Mouse (Mus musculus) gastrocnemius, adult 8-10 months (tissue): ENCODE measurements at regions not wholly inside any gene's neighbourhood (a gene's known extent, or its start where the extent isn't known, plus 50 kb on each side); places are given as distances from the start of the nearest gene placed in this dataset.

Source experiments
- DNase-seq, 2 experiments: peaks; one replicate each; pipeline ENCODE4 v3.0.0; 2022; ENCODE audit warnings: low spot score in 2 of 2

DNA sequence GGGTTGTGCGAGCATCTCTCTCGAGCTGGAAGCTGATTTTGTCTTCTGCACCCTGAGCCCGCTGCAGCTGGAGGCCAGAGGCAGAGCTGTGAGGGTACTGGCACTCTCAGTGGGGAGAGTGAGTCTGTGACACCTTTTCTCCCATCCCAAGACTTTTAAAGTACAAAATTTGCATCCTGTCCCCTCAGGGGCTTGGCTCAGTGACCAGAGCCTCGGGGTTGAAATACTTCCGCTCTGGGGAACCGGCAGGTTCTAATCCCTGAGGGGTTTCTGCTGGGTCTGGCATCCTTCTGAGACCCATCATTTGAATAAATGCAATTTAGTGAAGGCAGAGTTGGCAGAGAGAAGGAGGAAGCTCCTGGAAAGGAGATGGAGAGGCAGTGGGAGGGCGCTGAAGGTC, 340.5 kb upstream of the Smim15 start:
- no peak for DNase-seq

DNA sequence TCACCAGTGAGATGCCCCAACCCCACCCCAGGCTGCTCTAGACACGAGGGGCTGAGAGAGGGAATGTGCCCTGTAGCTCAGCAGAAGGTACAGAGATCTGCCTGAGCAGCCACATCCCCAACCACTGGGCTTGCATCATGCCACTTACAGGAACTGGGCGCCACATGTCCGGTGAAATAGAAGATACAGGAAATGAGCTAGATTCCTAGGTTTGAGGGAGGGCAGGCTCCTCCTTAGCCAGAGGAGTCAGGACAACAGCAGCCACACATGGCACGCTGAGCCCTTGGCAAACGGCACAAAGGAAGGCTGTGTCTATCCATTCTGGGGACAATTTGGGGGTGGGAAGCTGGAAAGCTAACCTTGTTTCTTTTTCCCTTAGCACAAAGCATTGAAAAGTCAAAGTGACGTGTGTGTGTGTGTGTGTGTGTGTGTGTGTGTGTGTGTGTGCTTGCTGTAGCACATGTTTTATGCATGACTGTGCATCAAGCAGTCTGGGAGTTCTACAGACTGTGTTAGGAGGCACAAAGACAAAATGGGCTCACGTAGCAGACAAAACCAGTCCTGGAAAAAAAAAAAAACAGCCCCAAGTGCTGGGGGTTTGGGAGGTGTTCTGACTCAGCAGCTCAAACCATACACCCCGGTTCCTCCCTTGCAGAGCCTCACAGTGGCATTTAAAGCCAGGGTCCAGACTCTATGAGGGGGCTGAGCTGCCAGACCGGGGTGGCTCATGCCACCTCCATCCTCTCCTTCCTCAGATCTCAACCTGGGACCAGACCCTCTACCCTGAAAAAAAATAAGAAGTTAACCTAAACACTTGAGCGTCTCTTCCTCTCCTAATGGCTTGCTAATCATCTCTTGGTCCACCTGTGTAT, 343.7 kb upstream of the Smim15 start:
- DNase-seq = no peak

DNA sequence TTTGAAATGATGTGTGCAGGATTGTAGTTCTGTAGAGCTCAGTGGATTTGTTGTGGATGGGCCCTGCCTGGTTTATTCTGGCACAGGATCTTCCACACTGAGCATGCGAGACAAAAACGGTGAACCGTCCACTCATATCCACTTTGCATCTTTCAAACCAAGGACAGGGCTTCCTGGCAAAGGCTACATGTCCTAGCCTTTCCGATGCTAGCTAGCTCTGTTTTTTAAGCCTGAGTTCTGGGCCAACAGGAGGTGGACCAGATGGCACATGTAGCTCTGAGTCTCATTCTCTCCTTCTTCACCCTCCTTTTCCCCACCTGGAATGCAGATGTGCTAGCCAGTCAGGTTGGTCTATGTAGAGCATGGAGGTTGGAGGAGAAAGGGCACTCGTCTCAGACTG, 345.0 kb upstream of the Smim15 start:
- no peak for DNase-seq

DNA sequence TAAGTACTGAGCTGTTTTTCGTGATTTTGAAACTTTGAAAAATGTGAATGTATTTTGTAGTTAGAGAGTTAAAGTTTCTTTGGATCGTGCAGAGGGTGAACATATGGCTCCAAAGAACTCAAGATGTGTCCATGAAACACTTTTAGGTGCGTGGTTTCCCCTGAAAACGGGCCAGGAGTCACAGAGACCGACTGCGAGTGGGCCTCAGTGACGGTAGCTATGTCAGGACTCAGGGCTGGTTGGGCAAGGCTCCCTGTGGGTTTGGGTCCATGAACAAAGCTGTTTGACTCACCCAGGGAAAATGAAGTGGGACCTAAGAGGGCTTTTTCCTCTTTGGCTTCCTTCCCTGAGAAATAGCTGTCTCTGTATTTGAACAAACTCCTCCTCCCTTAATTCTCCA, 345.9 kb upstream of the Smim15 start:
- DNase-seq = no peak

DNA sequence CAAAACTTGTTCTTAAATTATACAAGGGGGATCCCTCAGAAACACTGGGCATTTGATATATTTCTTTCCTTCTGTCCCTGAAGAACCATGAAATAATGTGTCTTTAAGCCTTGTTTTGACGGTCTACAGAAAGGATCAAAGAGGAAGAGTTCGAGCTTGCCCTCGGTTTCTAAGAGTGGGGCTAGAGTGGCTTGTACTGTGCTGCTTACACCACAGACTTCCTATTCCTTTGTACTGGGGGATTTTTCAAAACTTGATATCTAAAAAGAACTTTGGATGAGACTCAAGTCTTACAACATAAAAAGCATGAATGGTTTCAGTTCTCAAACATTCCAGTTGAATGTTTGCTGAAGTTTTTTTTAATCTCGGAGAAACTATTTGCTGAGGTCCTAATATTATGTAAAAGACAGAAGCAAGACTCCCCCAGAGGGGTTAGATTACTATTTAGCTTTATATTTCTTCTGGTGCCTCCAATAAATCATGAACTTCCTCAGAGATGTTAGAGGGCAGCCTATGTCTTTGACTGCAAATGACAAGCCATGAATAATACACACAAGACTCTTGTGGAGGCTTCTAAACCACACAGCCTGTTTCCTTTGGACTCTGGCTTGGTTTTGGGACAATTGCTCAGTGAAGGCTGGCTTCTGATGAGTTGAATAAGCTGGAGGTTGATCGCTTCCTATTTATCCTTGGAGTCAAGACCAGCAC, 352.0 kb upstream of the Smim15 start:
- no peak for DNase-seq

DNA sequence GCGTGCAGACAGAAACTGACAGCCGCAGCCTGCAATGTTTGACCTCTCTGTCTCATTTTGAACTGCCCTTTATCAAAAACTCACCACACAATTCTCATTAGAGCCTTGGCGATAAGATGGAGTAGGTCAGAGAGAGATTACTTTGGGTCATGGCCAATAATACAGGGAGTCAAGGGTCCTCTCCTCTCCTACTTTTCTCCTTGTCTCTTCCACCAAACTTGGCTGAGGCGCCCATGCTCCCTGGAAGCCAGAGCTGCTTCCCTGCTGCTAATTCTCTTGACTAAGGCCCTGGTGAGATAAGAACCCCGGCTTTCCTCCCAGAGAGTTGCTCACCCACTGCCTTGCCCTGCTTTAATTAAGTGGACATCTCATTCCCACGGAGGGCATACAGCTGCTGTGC, 355.3 kb upstream of the Smim15 start:
- no peak for DNase-seq

DNA sequence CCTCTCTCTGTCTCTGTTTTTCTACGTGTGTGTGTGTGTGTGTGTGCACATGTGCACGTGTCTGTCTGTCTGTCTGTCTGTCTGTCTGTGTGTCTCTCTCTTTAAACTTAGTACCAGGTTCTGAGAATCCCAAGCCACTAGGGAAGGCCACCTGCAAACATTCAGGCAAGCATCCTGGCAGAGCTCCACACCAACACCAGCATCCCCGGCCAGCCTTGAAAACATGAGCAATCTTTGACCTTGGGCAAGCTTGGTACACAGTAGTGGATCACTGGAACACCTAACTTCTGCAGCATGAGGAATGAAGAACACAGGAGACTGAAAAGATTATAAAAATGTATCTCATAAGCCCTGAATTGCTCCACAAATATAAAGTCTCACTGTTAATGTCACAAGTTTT, 359.0 kb upstream of the Smim15 start:
- no peak for DNase-seq

DNA sequence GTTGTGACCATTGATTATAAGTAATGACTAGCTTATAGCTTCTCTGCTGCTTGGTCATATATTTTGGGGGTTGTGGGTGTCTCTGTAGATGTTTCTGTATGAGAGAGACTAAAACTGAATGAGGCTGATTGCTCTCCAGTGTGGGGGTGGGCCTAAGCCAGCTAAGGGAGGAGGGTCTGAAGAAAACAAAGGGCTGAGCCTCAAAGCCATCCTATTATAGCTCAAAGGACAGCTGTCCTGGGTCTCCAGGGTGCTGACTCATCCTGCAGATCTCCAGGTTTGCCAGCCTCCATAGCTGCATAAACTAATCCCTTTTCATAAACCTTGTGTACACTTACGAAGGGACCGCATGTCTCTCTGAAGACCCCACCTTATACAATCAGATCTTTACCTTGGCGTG, 360.3 kb upstream of the Smim15 start:
- DNase-seq = no peak

DNA sequence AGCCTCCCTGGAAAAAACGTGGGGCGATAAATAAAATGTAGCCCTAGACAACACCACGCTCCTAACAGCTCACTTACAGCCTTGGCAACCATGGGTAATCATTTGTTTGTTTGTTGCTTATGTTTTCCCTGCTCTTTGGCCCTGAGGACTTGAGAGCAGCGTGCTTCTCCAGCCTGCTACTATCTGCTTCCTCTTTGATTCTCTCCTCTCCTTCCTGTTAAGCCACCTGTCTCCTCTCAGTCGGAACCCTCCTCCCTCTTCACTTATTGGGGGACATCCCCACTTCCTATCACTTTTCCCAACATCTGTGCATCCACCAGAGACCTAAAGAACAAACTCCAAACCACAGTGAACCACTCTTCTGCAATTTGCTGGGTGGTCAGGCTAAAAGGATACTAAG, 362.5 kb upstream of the Smim15 start:
- no peak for DNase-seq

DNA sequence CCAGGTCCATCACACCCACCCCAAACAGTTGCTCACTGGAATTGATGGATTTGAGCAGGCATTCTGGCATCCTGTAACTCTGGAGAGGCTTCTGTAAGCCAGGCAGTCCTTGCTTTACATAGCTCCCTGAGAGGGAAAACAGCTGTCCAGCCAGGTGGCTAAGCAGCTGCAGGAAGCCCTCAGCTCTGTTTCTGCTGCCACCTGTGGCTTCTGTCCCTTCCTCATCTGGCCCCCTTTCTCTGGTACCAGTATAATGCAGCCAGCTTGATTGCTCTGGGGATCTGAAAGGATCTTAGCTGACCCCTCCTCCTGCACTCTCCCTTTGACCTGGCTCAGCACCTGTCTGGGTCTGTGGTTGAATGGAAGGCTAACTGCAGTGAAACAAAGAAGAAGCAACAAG, 365.4 kb upstream of the Smim15 start:
- no peak for DNase-seq

DNA sequence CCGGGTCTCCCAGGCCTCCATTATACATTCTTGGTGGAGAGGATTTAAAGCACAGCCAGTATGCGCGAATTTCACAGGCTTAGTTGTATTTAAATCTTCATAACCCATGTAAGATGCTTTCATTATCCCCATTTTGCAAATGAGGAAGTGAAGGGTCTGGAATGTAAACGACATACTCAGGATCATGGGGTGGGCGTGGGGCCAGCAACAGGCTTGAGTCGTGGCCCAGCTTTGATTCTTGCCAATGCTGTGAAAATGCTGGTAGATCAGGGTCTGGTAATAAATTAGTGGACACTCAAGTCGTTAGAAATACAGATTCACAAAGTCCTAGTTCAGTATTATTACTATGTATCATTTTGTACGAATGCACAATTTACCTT, 367.2 kb upstream of the Smim15 start:
- DNase-seq = no peak

DNA sequence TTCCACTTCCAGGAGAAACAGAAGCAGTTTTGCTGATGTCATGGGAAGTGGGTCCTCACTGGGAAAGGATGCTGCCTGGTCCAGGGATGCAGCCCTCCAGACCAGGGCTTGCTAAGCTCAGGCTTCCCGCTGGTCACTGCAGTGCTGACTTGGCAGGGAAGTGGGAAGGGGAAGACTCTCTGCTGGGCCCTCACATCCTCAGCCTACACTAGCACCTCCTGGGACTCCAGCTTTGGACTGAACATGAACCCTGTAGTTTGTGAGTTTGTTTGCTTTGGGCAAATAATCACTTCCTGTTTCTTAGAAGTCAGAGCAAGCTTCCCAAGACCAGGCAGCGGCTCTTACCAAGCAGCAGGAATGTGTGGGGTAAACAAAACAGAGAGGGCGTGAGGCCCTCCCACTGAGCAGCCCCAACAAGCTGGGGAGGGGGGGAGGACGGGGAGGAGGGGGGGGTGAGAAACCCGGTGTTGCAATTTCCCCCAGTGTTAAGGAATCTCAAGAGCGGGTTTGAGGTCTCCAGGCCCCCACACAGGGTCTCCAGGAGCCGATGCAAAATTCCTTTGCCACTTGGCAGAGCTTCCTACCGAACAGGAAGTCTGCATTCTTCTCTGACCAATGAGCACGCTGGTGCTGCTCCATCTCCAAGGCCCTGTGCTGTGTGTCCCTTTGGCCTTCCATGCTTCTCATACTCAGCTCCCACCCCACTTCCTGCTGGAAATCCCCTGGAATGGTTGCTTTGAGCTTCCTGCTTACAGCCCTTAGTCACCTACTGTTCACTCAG, 367.7 kb upstream of the Smim15 start:
- DNase-seq = no peak

DNA sequence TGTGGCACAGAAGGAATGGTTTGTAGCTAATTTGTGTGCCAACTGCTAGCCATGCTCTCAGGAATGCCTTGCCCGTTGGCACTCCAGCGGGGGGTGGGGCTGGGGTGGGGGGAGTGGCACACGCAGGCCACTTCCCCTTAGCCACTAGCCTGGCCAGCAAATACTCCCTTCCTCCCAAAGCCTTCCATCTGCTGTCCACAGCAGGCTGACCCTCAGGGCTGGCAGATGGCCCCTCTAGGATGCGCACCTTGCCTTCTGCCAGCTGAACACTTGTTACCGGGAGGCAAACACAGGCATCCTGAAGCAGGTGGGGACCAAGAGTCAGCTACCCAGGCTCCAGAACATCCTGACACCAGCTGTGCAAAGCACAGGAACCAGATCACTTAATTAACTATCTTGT, 372.1 kb upstream of the Smim15 start:
- no peak for DNase-seq

DNA sequence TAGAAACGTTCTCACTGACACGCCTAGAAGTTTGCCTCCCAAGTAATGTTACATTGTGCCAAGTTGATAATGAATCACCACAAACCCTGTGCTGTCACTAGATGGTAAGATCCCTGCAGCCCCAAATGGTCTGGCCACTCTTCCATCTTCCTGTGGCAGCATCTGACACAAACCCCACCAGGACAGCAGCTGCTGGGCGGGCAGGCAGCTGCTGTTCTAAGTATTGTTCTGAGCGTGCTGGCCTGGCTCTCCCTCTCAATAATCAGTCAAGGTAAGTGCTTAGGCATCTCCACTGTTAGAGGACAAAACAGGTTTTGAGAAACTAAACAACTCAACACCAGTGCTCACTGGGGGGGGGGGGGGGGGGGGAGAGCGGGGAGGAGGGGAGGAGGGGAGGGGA, 375.7 kb upstream of the Smim15 start:
- no peak for DNase-seq

DNA sequence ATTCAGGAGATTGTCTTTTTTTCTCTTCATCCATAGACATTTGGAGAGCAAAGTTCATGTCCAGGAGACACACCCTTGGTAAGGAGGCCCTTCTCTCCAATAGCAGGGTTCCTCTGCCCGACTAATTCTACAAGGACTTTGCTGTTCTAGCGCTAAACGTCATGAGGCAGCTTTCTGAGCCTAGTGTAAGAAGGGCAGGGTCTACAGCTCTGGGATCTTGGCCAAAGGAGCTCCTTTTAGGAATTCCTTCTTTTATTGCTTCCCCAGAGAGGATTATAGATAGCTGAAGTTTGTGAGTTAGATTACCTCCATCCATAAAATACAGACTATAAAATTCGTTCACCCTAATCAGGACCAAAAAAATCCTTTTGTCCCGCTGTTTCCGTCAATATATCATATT, 378.5 kb upstream of the Smim15 start:
- DNase-seq = no peak

DNA sequence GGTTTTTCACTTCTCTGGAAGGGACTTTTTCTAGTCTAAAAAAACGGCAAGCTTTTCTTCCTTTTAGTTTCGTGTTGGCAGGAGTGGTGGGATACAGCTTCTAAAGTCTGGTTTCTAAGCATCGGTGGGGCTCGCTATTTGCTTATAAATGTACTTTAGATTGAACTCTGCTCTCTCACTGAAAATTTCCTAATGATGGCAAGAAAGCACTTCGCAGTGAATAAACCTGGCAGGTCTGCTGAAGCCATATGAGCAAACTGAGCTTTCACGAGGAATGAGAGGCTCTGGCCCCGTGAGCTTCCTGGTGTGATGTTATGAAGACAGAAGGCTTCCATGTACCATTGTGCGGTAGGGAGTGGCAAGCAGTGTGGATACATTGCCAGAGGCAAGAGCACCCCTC, 380.0 kb upstream of the Smim15 start:
- DNase-seq = no peak

DNA sequence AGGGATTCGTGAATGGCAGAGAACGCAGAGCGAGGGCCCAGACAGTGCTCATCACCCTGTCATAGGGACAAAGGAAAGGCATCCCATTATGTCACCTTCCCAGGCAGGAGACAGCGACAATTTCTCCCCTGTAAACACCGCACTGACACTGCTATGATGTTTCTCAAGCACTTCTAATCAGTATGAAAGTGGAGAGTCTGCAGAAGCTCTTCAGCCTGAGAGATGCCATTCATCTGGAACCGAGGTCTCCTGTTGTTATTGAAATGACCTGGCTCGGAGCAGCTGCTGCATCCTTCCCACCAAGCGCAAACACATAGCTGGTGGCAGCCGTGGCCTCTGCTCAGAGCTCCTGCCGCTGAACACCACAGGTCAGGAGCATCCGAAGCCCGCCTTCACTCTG, 380.5 kb upstream of the Smim15 start:
- DNase-seq = no peak

DNA sequence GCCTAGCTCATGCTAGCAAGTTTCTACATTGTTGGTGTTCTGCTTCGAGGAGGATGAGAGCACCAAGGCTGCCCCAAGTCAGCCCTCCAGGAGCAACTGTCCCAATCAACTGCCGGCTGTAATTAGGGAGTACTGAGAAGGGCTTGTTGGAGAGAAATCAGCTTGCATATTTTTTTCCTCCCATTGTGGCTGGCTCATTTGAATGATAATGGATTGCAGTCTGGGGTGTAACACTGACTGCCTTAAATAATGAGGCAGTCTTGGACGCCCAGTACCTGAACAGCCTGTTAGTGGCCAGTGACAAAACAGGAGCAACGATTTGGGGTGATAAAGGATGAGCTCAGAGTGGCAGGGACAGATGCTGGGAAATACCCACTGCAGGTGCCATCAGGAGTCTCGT, 382.8 kb upstream of the Smim15 start:
- no peak for DNase-seq

DNA sequence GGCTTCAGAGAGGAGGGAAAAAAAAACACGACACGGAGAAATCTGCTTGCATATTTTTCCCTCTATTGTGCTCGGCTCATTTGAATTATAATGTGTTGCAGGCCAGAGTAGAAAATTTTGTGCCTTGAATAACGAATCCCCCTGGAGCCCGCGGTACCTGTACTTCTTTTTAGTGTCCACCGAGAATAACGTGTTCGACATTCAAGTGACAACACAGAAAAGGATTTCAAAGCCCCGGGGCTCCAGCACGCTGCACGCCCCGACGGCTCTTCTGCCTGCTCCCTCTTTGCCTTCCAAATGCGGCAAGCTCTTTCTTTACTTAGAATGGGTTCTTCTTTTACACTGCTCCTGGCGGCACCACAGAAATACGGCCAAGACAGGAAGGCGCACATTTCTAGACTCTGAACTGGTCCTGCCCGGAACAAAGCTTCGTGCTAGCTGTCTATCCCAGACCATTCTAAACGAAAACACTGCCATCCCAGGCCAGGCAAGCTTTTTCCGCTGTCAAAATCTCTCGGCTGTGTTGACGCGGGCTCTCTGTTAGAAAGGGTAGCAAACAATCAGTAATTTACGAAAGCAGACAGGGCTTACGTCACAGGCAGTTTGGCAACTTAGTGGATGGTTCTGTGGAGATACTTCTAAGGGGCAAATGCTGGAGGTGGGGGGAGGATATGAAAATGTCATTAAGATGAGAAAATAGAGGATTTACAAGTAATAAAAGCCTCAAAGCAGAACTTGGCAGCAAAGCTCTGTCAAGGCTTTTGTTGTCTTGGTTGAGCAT, 398.2 kb upstream of the Smim15 start:
- no peak for DNase-seq

DNA sequence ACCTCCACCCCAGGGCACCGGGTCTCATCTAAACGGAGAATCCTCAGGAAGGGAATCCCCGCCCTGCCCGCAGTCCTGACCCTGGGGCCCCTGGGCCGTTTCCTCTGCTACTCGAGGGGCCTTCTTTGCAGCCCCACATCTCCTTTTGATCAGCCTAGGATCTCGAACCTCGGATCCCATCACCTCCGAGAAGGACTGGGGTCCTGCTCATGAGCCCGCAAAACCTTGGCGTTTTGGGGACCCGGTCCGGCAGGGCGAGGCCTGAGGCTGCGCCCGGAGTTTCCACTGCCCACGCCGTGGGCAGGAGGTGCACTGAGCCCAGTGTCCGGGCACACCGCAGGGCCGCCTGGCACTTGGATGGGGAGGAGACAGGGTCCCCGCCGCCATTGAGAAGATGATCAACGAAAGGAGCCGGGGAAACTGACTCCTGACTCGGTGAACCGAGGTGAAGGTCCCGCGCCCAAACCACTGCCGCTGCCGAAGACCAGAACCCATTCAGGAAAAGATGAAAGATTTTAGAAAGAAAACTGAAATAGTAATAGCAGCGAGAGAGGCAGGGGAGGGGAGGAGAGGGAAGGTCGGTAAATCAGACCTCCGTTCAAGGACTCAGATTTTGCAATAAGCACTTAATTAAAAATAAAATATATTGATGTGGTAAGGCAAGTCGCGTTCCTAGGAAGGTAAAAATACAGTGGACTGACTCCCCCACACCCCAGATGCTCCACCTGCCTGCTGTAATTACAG, 399.0 kb upstream of the Smim15 start:
- DNase-seq = no peak

DNA sequence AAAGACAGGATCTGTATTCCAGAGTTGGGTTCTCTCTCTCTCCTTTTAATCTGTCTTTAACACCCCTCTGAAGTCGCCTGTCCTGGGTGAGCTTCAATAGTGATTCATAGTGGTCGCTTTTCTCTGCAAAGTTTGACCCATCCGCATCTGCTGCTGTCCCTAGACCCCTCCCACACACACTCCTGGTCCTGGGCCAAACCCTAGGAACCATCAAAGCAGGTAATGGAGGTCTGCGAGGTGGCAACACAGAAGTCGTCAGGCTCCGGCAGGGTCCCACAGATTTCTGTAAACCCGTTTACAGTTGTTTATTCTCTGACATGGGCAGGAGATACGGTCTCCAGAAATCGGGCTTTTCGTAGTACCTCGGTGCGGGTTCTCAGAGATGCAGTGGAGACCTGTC, 399.5 kb upstream of the Smim15 start:
- no peak for DNase-seq
